Mouse (Mus musculus): ENCODE measurements at regions not wholly inside any gene's neighbourhood (a gene's known extent, or its start where the extent isn't known, plus 50 kb on each side); places are given as distances from the start of the nearest gene placed in this dataset.

GRCm38 (mm10) chr13:48171309-48171953, 89.6 kb upstream of the Id4 start:
- Histone ChIP-seq H3K4me2 (replicated peaks) (peak overlapping the region; percentile 26), H3K9ac (replicated peaks) (no peak overlapping the region), H3K4me3 (no peak overlapping the region), H3K4me1 (peaks cover 41% of the 10 kb centered on the region), H3K27ac (replicated peaks) (peak overlapping the region; percentile 61), H3K27me3 (no peaks in the 10 kb centered on the region), H3K36me3 (no peaks in the 10 kb centered on the region), H3K9me3 (no peaks in the 10 kb centered on the region)
- peak; percentile 78; the same call in 1 of the 2 replicates for ATAC-seq (ENCODE audit: low FRiP score, low read depth)
- WGBS, result 26% methylated on average over 16 of the region's 16 CpGs

DNA sequence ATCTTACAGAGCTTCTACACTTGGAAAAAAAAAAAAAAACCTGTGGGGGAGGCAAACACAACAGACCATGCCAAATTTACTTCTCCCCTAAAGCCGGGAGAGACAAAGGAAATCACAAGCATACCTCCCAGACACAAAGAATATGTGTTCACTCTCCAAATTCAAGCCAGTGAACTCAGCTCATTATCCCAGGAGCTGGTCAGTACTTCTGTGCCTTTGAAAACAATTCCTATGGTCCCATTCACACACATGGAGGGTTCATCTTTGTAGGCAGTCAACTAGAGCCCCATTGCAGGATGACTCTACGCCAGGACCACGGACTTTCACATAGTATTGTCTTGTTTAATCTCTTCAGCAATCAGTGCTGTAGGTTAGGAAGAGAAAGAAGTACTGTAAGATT, 89.0 kb upstream of the Id4 start:
- Histone ChIP-seq H3K27me3 (no peaks in the 10 kb centered on the region), H3K27ac (replicated peaks) (peak overlapping the region; percentile 61), H3K4me2 (replicated peaks) (peak overlapping the region; percentile 26), H3K4me3 (no peak overlapping the region), H3K4me1 (peaks cover 38% of the 10 kb centered on the region), H3K9me3 (no peaks in the 10 kb centered on the region), H3K9ac (replicated peaks) (no peak overlapping the region), H3K36me3 (no peaks in the 10 kb centered on the region)
- 31% methylated on average over 3 of the region's 3 CpGs for WGBS
- ATAC-seq (ENCODE audit: low FRiP score, low read depth), result peak; percentile 60

- 91% methylated on average over 2 of the region's 2 CpGs for WGBS
- Histone ChIP-seq H3K27ac (replicated peaks) (no peak overlapping the region), H3K9ac (replicated peaks) (no peak overlapping the region), H3K4me3 (no peak overlapping the region), H3K4me1 (no peaks in the 10 kb centered on the region), H3K27me3 (no peaks in the 10 kb centered on the region), H3K9me3 (no peaks in the 10 kb centered on the region), H3K36me3 (no peaks in the 10 kb centered on the region), H3K4me2 (replicated peaks) (no peak overlapping the region)
- no peak for ATAC-seq (ENCODE audit: low FRiP score, low read depth)
These were observed 68.6 kb upstream of the Id4 start for GRCm38 (mm10) chr13:48192476-48192875.

GRCm38 (mm10) chr13:48193942-48194341, 67.1 kb upstream of the Id4 start:
- Histone ChIP-seq H3K9me3 (no peaks in the 10 kb centered on the region), H3K9ac (replicated peaks) (no peak overlapping the region), H3K27me3 (no peaks in the 10 kb centered on the region), H3K4me2 (replicated peaks) (no peak overlapping the region), H3K27ac (replicated peaks) (no peak overlapping the region), H3K4me3 (no peak overlapping the region), H3K36me3 (no peaks in the 10 kb centered on the region), H3K4me1 (no peaks in the 10 kb centered on the region)
- WGBS, result 90% methylated on average over 5 of the region's 5 CpGs
- no peak for ATAC-seq (ENCODE audit: low FRiP score, low read depth)

GRCm38 (mm10) chr13:48207824-48208223, 53.2 kb upstream of the Id4 start:
- Histone ChIP-seq H3K4me2 (replicated peaks) (no peak overlapping the region), H3K36me3 (no peaks in the 10 kb centered on the region), H3K27ac (replicated peaks) (no peak overlapping the region), H3K4me1 (peaks cover 4% of the 10 kb centered on the region; the same call in 1 of the 2 replicates), H3K9ac (replicated peaks) (no peak overlapping the region), H3K27me3 (no peaks in the 10 kb centered on the region), H3K4me3 (no peak overlapping the region), H3K9me3 (no peaks in the 10 kb centered on the region)
- 39% methylated on average over 4 of the region's 4 CpGs for WGBS
- ATAC-seq (ENCODE audit: low FRiP score, low read depth), result no peak

Data from midbrain, embryonic 12.5 days (tissue).